Mouse (Mus musculus): ENCODE measurements around the gene Tor1aip1. TPM values are rescaled to one million over a fixed set of nuclear protein-coding genes. Genes with fewer than 3 reads are reported as not detected.

Tor1aip1 gene
- 17.3 and 18.6 TPM in 2 replicates for polyA plus RNA-seq (2012; rRNA removed)

DNA sequence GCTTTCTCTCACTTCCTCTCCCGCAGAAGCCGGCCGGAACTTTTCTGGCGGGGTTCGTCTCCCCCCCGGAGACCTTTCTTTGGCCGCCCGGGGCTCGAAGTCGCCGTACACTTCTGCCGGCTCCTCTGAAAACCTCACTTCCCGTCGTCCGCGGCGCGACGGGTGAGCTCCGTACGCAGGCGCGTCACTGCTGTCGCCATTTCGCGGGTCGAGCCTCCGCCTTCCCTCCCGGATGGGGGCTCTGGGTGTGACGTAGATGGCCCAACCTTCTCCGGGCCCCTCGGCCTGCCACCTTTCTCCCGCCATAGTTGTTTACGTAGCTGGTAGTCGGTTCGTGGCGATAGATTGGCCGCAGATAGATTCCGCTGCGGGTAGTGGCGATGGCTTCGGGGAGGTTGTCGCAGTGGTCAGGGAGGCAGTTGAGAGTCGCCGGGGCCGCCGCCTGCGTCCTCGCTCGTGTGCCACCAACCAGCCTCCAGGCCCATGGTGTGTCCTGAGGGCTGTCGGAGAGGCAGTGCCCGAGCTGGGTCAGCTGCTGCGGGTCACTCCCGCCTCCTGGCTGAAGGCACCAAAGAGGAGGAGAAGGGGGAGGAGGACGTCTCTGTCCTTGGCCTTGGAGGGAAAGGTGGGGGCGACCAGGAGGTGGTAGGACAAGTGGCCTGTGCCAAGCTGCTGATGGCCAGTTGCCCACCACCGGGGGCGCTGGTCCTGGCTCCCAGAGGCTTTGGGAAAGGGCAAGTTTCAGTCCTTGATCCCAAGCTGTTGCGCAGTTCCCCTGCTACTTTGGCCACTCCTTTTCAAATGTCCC lies at the start of gene Tor1aip1:
Gene Tor1aip1, minus strand, starts transcription at position 551 of the 808 bp plus-strand sequence.

DNA sequence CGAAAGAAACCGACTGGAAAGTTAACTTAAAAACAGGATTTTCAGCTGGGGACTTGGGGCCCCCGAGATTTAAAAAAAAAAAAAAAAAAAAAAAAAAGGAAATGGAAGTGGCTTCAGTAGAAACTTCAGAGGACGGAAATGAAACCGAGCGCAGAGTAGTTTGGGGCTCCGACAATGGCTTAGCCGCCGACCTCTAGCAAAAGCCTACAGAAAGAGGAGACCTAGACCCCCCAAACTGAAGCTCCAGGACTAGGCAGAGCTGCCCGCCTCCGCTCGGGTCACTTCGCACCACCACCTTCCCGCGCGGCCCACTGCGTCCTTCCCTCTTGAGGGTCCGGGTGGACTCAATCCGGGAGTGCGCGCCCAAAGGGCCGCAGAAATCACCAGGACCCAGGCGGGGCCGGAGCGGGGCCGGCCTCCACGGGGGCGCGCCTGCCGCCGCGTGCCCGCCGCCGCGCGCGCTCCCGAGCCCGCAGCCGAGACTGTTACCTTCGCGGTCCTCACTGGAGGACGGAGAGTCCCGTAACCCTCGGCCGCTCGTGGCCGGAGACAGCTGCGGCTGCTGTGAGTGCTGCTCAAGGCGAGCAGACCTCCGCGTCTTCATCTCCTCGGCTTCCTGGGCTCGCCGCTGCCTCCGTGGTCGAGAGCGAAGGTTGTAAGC lies 881 bp downstream of the Tor1aip1 start, which contains the start of gene Tor1aip2:
Gene Tor1aip2, plus strand, starts transcription at position 135 of the 661 bp plus-strand sequence.

DNA sequence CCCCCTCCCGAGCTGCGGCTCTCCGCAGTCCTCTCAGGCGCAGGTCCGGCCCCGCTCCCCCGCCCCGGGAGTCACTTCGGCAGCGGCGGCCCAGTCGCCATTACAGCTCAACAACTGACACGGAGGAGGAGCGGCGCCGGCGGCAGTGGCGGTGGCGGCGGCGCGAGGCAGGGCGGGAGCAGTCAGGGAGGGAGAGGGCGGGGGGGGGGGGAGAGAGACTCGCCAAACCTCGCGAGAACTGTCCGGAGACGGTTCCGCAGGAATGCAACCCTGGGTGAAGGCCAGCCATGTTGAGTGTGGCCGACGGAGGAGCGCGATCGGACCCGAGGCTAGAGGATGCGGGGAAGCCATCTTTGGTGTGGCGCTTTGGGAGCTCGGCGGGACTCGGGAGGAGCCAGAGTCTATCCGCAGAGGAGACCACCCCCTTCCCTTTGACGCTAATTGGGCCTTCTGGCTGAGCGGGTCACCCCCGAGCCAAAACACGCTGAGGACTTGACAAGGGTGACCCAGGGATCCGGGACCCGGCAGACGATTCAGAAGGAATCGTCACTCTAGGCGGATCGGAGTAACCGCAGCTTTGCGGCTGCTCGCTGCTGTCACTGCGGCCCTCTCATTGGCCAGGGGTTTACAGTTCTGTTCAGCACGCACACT lies 63.1 kb downstream of the Tor1aip1 start, which contains the start of gene Cep350:
Gene Cep350, minus strand, starts transcription at position 188 of the 651 bp plus-strand sequence.

Other genes starting within 250 kb of the Tor1aip1 start
- gene Qsox1, start 223.6 kb downstream of the Tor1aip1 start, polyA plus RNA-seq (2012; rRNA removed) = 31.7 and 38.4 TPM in 2 replicates
- 12.0 and 12.1 TPM in 2 replicates for gene Cep350, start 63.2 kb downstream of the Tor1aip1 start, polyA plus RNA-seq (2012; rRNA removed)
- gene Tor1aip2, start 1.1 kb downstream of the Tor1aip1 start, polyA plus RNA-seq (2012; rRNA removed) = 58.6 and 59.3 TPM in 2 replicates
- gene Fam163a, start 168.5 kb upstream of the Tor1aip1 start, polyA plus RNA-seq (2012; rRNA removed) = 2.1 and 2.8 TPM in 2 replicates